Mouse (Mus musculus) C3H10T1/2 (cell line): Measurements from ENCODE around the gene Gm7876. TPM values are rescaled to one million over a fixed set of nuclear protein-coding genes. Genes with fewer than 3 reads are reported as not detected.

Experiments used
- polyA plus RNA-seq, 2 experiments: library from polyadenylated mRNA; unstranded; fragments of >200 nt; fragmentation: generic; extraction: Trizol; gene quantifications; one replicate each; pipeline ENCODE4 v1.2.1; 2012; ENCODE audit warnings: missing spikeins in 2 of 2

Gm7876 gene
- not detected for polyA plus RNA-seq

DNA sequence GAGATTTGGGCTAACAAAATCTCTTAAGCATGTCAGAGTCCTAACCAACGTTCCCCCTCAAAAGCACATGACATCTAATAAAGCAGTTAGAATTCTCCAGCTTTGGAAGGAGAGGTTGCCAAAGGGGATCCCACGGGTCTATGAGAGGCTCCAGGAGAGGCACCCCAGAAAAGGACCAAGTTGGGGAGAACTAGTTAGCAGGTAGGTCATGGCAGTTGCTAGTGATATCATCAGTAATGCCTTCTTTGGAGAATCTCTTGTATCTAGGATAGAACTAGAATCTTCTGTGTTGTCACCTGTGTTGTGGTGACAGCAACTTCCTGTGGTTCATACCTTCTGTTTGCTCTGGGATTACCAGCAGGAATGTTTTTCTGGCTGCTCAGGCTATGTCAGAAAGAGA lies at the start of gene Gm7876:
Gm7876 (plus strand) TSS at position 301 of the 400 bp plus-strand sequence.

DNA sequence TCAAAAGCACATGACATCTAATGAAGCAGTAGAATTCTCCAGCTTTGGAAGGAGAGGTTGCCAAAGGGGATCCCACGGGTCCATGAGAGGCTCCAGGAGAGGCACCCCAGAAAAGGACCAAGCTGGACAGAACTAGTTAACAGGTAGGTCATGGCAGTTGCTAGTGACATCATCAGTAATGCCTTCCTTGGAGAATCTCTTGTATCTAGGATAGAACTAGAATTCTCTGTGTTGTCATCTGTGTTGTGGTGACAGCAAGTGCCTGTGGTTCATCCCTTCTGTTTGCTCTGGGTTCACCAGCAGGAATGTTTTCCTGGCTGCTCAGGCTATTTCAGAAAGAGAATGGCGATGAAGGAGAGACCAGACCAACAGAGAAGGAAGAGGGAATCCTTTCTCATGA lies 45.1 kb upstream of the Gm7876 start, which contains the start of gene Gm3239:
Gm3239 (plus strand) TSS at position 301 of the 400 bp plus-strand sequence.

GRCm38 (mm10) chr14:4726038-4726880 lies 17.2 kb downstream of the Gm7876 start, which contains the start of gene Gm3252:
TSS of gene Gm3252 (plus strand) at chr14:4726775.

Other genes starting within 250 kb of the Gm7876 start
- gene Gm3182, start 227.5 kb upstream of the Gm7876 start, polyA plus RNA-seq: not detected
- gene Gm3047, start 153.8 kb upstream of the Gm7876 start, polyA plus RNA-seq: not detected
- gene Gm8159, start 76.9 kb upstream of the Gm7876 start, polyA plus RNA-seq: not detected
- not detected for gene Gm3239, start 45.0 kb upstream of the Gm7876 start, polyA plus RNA-seq
- not detected for gene Gm3252, start 17.5 kb downstream of the Gm7876 start, polyA plus RNA-seq
- gene Gm9602, start 67.1 kb downstream of the Gm7876 start, polyA plus RNA-seq: not detected
- gene Gm3269, start 128.9 kb downstream of the Gm7876 start, polyA plus RNA-seq: not detected
- gene Gm3264, start 146.3 kb downstream of the Gm7876 start, polyA plus RNA-seq: not detected
- not detected for gene Gm3278, start 183.2 kb downstream of the Gm7876 start, polyA plus RNA-seq